Mouse (Mus musculus) lung, postnatal 0 days (tissue): ENCODE measurements around the gene Zeb2. TPM values are rescaled to one million over a fixed set of nuclear protein-coding genes. Genes with fewer than 3 reads are reported as not detected.

Source experiments
- ATAC-seq: fragments of 200-750 bp; cut with Nextera tagmentation; 2 replicates; pipeline ENCODE4 v1.8.0; 2017; ENCODE audit warnings: moderate library complexity
- DNase-seq: peaks from one replicate; pipeline ENCODE4 v3.0.0-alpha.2; 2016; ENCODE audit warnings: low spot score
- H3K27ac ChIP-seq: fragments of 300-500 bp; sonication (generic); 2 replicates; pipeline ENCODE4 v1.5.1; 2014; ENCODE audit warnings: antibody characterized with exemption, mild to moderate bottlenecking, low read length, mixed read lengths
- H3K27me3 ChIP-seq: fragments of 300-500 bp; sonication (generic); replicated peaks from 2 replicates; pipeline ENCODE4 v1.6.1; 2014; ENCODE audit warnings: low read length, mixed read lengths; ENCODE audit not compliant: insufficient read depth
- H3K36me3 ChIP-seq: fragments of 300-500 bp; sonication (generic); 2 replicates; pipeline ENCODE4 v1.6.1; 2014; ENCODE audit warnings: low read length, mixed read lengths; ENCODE audit not compliant: insufficient read depth
- H3K4me1 ChIP-seq: fragments of 300-500 bp; sonication (generic); 2 replicates; pipeline ENCODE4 v1.6.1; 2014; ENCODE audit warnings: antibody characterized with exemption, low read depth, low read length, mixed read lengths; ENCODE audit not compliant: insufficient read depth
- H3K4me2 ChIP-seq: fragments of 300-500 bp; sonication (generic); replicated peaks from 2 replicates; pipeline ENCODE4 v1.6.1; 2014; ENCODE audit warnings: low read depth, mild to moderate bottlenecking, low read length, moderate library complexity, mixed read lengths
- H3K4me3 ChIP-seq: fragments of 300-500 bp; sonication (generic); 2 replicates; pipeline ENCODE4 v1.5.1; 2014; ENCODE audit warnings: low read depth, low read length
- H3K9ac ChIP-seq: fragments of 300-500 bp; sonication (generic); replicated peaks from 2 replicates; pipeline ENCODE4 v1.6.1; 2014; ENCODE audit warnings: low read depth, mild to moderate bottlenecking
- H3K9me3 ChIP-seq: fragments of 300-500 bp; sonication (generic); 2 replicates; pipeline ENCODE4 v1.6.1; 2016; ENCODE audit warnings: low read length, mixed read lengths
- CTCF ChIP-seq: IDR thresholded peaks from 2 replicates; pipeline ENCODE4 v1.5.1; 2016; ENCODE audit warnings: antibody characterized with exemption, mild to moderate bottlenecking
- EP300 ChIP-seq: IDR thresholded peaks from 2 replicates; pipeline ENCODE4 v1.6.1; 2016; ENCODE audit warnings: antibody characterized with exemption, mild to moderate bottlenecking, control low read depth
- WGBS: fragments of 180-500 bp; shearing (Covaris S2); extraction: QIAGEN DNeasy Blood & Tissue Kit; methylation state at CpG from one replicate; pipeline ENCODE4 v1.1.7; 2014; 5-methylcytosine and 5-hydroxymethylcytosine counted together
- polyA plus RNA-seq: library from polyadenylated mRNA; unstranded; fragments of >200 nt; fragmentation: Nextera tagmentation; extraction: Ambion mirVana; gene quantifications from 2 replicates; pipeline ENCODE4 v1.2.1, GENCODE M21; 2015

Zeb2 gene
- polyA plus RNA-seq, 1 experiment from 2014 or later, result 36.4 TPM

DNA sequence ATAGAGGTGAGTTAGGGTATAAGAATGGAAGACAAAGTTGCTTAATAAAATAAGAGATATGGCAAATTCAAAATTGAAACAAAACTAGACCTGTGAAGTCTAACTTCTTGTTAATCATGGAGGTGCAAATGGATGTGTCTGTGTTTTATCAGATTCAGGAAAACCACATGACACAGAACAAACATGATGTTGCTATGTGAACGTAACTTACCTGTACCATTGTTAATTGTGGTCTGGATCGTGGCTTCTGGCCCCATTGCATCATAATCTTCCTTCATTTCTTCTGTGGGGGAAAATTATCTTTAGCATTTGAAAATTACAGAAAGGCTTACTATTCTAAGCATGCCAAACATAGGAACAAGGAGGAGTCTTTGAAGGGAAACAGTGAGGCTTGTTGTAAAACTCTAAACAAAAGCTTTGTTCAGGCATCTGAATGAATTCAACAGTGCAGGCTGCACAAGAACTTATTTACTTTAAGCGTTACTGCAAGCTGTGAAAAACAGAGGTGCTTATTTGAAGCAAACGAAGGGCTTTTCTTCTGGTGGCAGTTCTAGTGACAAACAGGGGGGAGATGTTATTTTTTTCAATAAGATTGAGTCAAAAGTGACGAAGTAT, 99.9 kb downstream of the Zeb2 start:
- Histone ChIP-seq H3K27ac (no peak overlapping the region), H3K27me3 (no peaks in the 10 kb centered on the region), H3K4me3 (no peak overlapping the region), H3K36me3 (0 out of 2 replicates have a peak, but pooled peaks cover 10% of the 10 kb centered on the region), H3K9me3 (no peaks in the 10 kb centered on the region), H3K4me1 (no peaks in the 10 kb centered on the region; the same call in 1 of the 2 replicates), H3K4me2 (no peak overlapping the region), H3K9ac (no peak overlapping the region)
- no peak for ATAC-seq
- 66% methylated on average over 5 of the region's 5 CpGs for WGBS
- TF ChIP-seq EP300 (no peak), CTCF (no peak)
- DNase-seq, result no peak

DNA sequence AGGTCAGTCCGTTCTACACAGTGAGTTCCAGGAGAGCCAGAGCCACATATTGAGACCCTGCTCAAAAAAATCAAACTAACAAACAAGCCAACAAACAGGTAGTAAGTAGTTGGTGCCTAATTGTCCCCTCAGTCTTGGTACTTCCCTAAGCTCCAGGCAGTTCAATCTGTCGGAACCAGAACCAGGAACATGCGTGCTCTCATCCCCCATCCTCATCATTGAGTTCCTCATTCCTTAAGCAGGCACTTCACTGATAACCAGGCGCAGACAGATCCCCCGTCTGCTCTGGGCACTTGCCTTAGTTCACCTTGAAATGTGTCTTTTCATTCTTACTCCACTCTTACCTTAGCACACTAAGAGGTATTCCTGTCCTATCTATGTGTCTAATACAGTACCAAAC, 103.9 kb downstream of the Zeb2 start:
- 59% methylated on average over 5 of the region's 5 CpGs for WGBS
- Histone ChIP-seq H3K4me2 (no peak overlapping the region), H3K4me3 (no peak overlapping the region), H3K9ac (no peak overlapping the region), H3K4me1 (no peaks in the 10 kb centered on the region), H3K27me3 (no peaks in the 10 kb centered on the region), H3K27ac (no peak overlapping the region), H3K9me3 (no peaks in the 10 kb centered on the region), H3K36me3 (0 out of 2 replicates have a peak, but pooled peaks cover 10% of the 10 kb centered on the region)
- TF ChIP-seq EP300 (no peak), CTCF (no peak)
- no peak for DNase-seq
- no peak for ATAC-seq

DNA sequence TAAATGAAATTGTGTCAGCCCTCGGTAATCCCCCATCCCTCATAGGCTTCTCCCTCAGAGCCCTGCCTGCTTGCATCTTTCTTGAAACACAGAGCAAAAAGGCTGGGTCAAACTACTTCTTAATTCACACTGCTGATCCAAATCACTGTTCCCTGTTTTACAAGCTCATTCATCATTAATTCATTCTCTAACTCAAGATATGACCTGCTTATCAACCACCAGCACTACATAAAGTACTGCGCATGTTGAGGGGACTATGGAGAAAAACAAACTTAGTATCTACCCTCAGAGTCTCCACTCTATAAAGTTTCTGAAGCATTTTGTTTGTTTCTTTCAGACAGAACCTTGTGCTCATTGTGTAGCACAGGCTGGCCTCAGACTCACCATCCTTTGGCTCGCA, 104.5 kb downstream of the Zeb2 start:
- ATAC-seq (no peak), DNase-seq (no peak)
- Histone ChIP-seq H3K36me3 (0 out of 2 replicates have a peak, but pooled peaks cover 10% of the 10 kb centered on the region), H3K9me3 (no peaks in the 10 kb centered on the region), H3K27me3 (no peaks in the 10 kb centered on the region), H3K27ac (no peak overlapping the region), H3K9ac (no peak overlapping the region), H3K4me3 (no peak overlapping the region), H3K4me2 (no peak overlapping the region), H3K4me1 (no peaks in the 10 kb centered on the region)
- TF ChIP-seq CTCF (no peak), EP300 (no peak)
- WGBS, result 92% methylated on average over 3 of the region's 3 CpGs

DNA sequence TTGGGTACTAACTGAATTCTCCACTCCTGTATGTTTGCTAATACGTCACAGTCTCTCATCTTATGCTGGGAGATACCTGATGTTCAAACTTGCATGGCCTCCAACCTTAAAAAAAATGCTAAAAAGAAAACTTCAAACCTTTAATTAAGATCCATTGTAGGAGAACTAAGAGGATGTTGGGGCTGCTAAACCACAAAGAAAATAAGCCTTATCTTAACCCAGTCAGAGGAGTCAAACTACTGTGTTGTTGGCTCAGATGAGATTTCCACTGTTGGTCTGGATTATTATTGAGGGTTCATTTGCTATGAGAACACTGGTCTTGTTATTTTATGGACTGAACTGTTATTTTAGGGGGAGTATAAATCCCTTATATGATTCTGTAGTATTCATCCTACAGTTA, 106.5 kb downstream of the Zeb2 start:
- TF ChIP-seq CTCF (no peak), EP300 (no peak)
- Histone ChIP-seq H3K4me3 (no peak overlapping the region), H3K36me3 (0 out of 2 replicates have a peak, but pooled peaks cover 9% of the 10 kb centered on the region), H3K9me3 (no peaks in the 10 kb centered on the region), H3K4me2 (no peak overlapping the region), H3K27me3 (no peaks in the 10 kb centered on the region), H3K9ac (no peak overlapping the region), H3K27ac (no peak overlapping the region), H3K4me1 (no peaks in the 10 kb centered on the region)
- DNase-seq, result no peak
- WGBS, result 94% methylated on average over 1 of the region's 1 CpGs
- no peak for ATAC-seq

DNA sequence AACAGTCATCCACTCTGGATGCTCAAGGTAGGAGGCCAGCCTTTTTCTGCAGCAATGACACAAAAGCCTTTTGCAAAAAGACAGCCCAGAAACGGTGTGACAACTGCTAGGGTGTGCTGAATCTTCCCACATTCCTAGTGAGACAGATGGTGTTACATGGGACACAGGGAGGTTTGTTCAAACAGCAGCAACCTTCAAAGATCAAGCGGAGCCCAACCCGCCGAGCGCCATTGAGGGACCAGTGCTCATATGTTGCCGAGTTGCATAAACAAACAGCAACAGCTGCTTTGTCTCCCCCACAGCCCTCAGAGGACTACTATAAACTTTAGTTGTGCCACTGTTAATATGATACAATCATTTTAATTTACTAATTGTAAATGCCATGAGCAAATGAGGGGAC, 117.3 kb downstream of the Zeb2 start:
- ATAC-seq (peak; percentile 55; the same call in 1 of the 2 replicates), DNase-seq (peak; percentile 80)
- Histone ChIP-seq H3K9me3 (no peaks in the 10 kb centered on the region), H3K27ac (no peak overlapping the region), H3K4me2 (no peak overlapping the region), H3K4me3 (no peak overlapping the region), H3K27me3 (no peaks in the 10 kb centered on the region), H3K9ac (no peak overlapping the region), H3K4me1 (0 out of 2 replicates have a peak, but pooled peaks cover 3% of the 10 kb centered on the region), H3K36me3 (no peaks in the 10 kb centered on the region)
- 44% methylated on average over 6 of the region's 6 CpGs for WGBS
- TF ChIP-seq CTCF (no peak), EP300 (0 out of 2 replicates have a peak, but pooled peaks have one; percentile 15)

DNA sequence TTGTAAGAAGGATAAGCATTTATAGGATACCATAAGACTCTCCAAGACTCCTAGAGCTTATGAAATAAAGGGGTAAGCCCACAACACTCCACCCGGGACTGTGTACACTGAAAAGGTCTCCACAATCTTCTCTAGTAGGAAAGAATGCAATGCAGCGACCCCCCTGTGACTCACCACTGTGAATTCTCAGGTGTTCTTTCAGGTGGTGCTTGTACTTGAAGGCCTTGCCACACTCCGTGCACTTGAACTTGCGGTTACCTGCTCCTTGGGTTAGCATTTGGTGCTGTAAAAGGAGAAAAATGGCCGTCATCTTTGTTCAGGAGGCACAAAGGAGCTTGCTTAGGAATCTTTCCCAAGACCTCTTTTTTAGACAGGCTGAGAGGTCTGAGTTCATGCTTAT, 118.5 kb downstream of the Zeb2 start:
- peak; percentile 80 for TF ChIP-seq EP300
- no peak for TF ChIP-seq CTCF
- Histone ChIP-seq H3K9ac (no peak overlapping the region), H3K9me3 (no peaks in the 10 kb centered on the region), H3K4me3 (no peak overlapping the region), H3K36me3 (no peaks in the 10 kb centered on the region), H3K4me2 (no peak overlapping the region), H3K27me3 (no peaks in the 10 kb centered on the region), H3K27ac (no peak overlapping the region), H3K4me1 (0 out of 2 replicates have a peak, but pooled peaks cover 3% of the 10 kb centered on the region)
- WGBS, result 57% methylated on average over 5 of the region's 5 CpGs
- ATAC-seq (peak; percentile 67), DNase-seq (peak; percentile 73)
